Mouse (Mus musculus) subcutaneous adipose tissue, adult 2 months (tissue): Measurements from ENCODE around the gene Arhgap29. TPM values are rescaled to one million over a fixed set of nuclear protein-coding genes. Genes with fewer than 3 reads are reported as not detected.

Experiments
- polyA plus RNA-seq: library from polyadenylated mRNA; depleted of rRNA; stranded (reverse); fragments of >200 nt; gene quantifications from 2 replicates; pipeline ENCODE4 v1.2.3, GENCODE M21; 2012; ENCODE audit warnings: low replicate concordance; rRNA removed

Arhgap29 gene
- 66.5 and 97.9 TPM in 2 replicates for polyA plus RNA-seq

DNA sequence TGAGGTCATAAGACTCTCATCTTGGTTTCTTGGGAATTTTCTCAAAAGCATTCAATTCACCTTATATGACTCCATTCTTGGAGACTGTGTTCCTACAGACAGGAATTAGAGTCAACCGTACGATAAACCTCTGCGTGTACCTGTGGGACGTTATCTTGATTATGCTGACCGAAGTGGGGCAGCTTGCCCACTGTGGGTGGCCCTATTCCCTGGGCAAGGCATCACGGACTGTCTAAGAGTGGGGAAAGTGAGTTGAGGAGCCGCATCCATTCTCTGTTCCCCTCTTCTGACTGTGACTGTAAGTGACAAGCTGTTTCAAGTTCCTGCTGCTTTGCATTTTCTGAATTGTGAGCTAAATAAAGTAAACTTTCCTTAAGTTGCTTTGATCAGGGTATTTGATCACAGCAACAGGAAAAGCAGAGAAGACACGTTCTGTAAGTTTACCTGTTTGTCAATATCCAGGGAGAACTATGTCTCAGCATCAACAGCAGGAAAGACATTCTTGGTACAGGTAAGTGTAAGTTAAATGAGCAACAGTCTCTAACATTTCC, at the start of gene Arhgap29:
Gene Arhgap29, plus strand, starts transcription at position 501 of the 551 bp plus-strand sequence.

DNA sequence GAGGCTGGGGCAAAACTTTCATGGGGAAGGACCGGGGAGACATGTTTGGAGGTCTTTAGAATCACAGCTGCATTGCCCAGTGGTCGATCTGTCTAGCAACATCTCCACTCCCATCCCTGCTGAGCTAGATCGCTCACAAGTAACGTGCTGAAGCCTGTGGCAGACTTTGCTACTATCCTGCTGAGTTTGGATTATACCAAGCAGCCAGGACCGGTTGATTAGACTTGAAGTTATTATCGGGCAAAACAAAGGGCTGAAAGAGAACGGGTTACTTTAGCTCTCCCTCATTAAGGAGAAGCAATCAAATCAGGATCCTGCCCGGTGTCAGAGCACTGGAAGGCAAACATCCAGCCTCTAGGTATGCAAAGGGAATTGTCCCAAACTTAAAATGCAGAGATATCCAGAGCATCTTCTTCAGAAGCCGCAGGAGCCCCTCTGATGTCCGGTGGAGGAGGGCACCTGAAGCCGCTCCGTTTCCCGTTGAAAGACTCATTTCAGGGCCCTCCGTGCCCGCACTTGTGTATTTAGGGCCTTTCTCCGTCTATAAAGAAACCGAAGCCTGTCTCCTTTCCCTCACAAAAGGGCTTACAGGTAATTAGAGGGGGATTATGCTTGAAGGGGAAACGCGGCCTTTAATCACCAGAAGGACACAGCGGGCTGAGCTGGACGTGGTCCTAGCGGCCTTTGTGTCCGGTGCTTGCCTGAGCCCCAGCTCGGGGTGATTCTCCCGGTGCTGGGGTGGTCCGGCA, 91.6 kb downstream of the Arhgap29 start, which contains the start of gene Abca4:
Gene Abca4, plus strand, starts transcription at position 645 of the 749 bp plus-strand sequence.

Other genes starting within 250 kb of the Arhgap29 start
- 34.0 and 95.7 TPM in 2 replicates for gene F3, start 229.0 kb upstream of the Arhgap29 start, polyA plus RNA-seq
- gene Abcd3, start 137.2 kb upstream of the Arhgap29 start, polyA plus RNA-seq = 10.5 and 11.7 TPM in 2 replicates
- gene Abca4, start 91.9 kb downstream of the Arhgap29 start, polyA plus RNA-seq = 2.1 and 3.1 TPM in 2 replicates